Mouse (Mus musculus) hindbrain, embryonic 16.5 days (tissue): ENCODE results near the gene Pqbp1. TPM values are rescaled to one million over a fixed set of nuclear protein-coding genes. Genes with fewer than 3 reads are reported as not detected.
A peak's percentile ranks its signal among the peaks of the same experiment; 100 is the strongest.
"Not testable (repeated sequence)": the region's sequence is repeated elsewhere in the genome, so short reads cannot be mapped to it uniquely, and the experiment has no call there.

Experiments used
- ATAC-seq: fragments of 200-750 bp; cut with Nextera tagmentation; 2 replicates; pipeline ENCODE4 v1.8.0; 2017; ENCODE audit warnings: moderate TSS enrichment, moderate library complexity
- H3K27ac ChIP-seq: fragments of 300-500 bp; sonication (generic); 2 replicates; pipeline ENCODE4 v1.5.1; 2014; ENCODE audit warnings: low read depth, mild to moderate bottlenecking, control low read depth, low read length, moderate library complexity
- H3K27me3 ChIP-seq: fragments of 300-500 bp; sonication (generic); replicated peaks from 2 replicates; pipeline ENCODE4 v1.6.1; 2014; ENCODE audit warnings: low read length; ENCODE audit not compliant: control insufficient read depth, insufficient read depth
- H3K36me3 ChIP-seq: fragments of 300-500 bp; sonication (generic); 2 replicates; pipeline ENCODE4 v1.6.1; 2014; ENCODE audit warnings: mild to moderate bottlenecking, low read length, moderate library complexity, mixed read lengths; ENCODE audit not compliant: control insufficient read depth, insufficient read depth
- H3K4me1 ChIP-seq: fragments of 300-500 bp; sonication (generic); 2 replicates; pipeline ENCODE4 v1.6.1; 2014; ENCODE audit warnings: low read depth, low read length; ENCODE audit not compliant: control insufficient read depth, insufficient read depth
- H3K4me2 ChIP-seq: fragments of 300-500 bp; sonication (generic); 2 replicates; pipeline ENCODE4 v1.6.1; 2014; ENCODE audit warnings: mild to moderate bottlenecking, low read length, control low read depth, moderate library complexity
- H3K4me3 ChIP-seq: fragments of 300-500 bp; sonication (generic); 2 replicates; pipeline ENCODE4 v1.5.1; 2014; ENCODE audit warnings: mild to moderate bottlenecking, low read length, control low read depth, moderate library complexity
- H3K9ac ChIP-seq: fragments of 300-500 bp; sonication (generic); 2 replicates; pipeline ENCODE4 v1.6.1; 2014; ENCODE audit warnings: low read depth, mild to moderate bottlenecking, control low read depth, low read length, moderate library complexity
- H3K9me3 ChIP-seq: fragments of 300-500 bp; sonication (generic); 2 replicates; pipeline ENCODE4 v1.6.1; 2014; ENCODE audit warnings: mild to moderate bottlenecking, low read length, moderate library complexity; ENCODE audit not compliant: control insufficient read depth
- WGBS: fragments of 180-500 bp; shearing (Covaris S2); extraction: QIAGEN DNeasy Blood & Tissue Kit; methylation state at CpG from one replicate; pipeline ENCODE4 v1.1.7; 2014; 5-methylcytosine and 5-hydroxymethylcytosine counted together
- polyA plus RNA-seq: library from polyadenylated mRNA; unstranded; fragments of >200 nt; fragmentation: Nextera tagmentation; extraction: Ambion mirVana; gene quantifications from 2 replicates; pipeline ENCODE4 v1.2.1, GENCODE M21; 2015

The Pqbp1 gene
- polyA plus RNA-seq, 1 experiment from 2014 or later, result 212 TPM

GRCm38 (mm10) chrX:7926266-7926665 lies 27.2 kb upstream of the Pqbp1 start:
- H3K4me2 ChIP-seq, result no peak overlapping the region
- 71% methylated on average over 6 of the region's 6 CpGs for WGBS
- no peak for ATAC-seq

GRCm38 (mm10) chrX:7922032-7922431 lies 23.0 kb upstream of the Pqbp1 start:
- H3K4me1 ChIP-seq, result peaks cover 8% of the 10 kb centered on the region; the same call in 1 of the 2 replicates
- H3K4me3 ChIP-seq, result peak overlapping the region; percentile 53
- peak overlapping the region; percentile 66 for H3K9ac ChIP-seq
- peak overlapping the region; percentile 67 for H3K4me2 ChIP-seq
- WGBS, result 11% methylated on average over 20 of the region's 48 CpGs
- H3K27ac ChIP-seq, result peak overlapping the region; percentile 48; the same call in 1 of the 2 replicates
- H3K36me3 ChIP-seq, result peaks cover 3% of the 10 kb centered on the region; the same call in 1 of the 2 replicates
- H3K9me3 ChIP-seq, result no peaks in the 10 kb centered on the region
- no peak for ATAC-seq
- no peaks in the 10 kb centered on the region; the same call in 1 of the 2 replicates for H3K27me3 ChIP-seq

More at GRCm38 (mm10) chrX:7926266-7926665, 27.2 kb upstream of the Pqbp1 start:
- H3K27me3 ChIP-seq, result no peaks in the 10 kb centered on the region; the same call in 1 of the 2 replicates
- H3K36me3 ChIP-seq, result peaks cover 3% of the 10 kb centered on the region; the same call in 1 of the 2 replicates
- H3K9me3 ChIP-seq, result no peaks in the 10 kb centered on the region
- no peak overlapping the region for H3K27ac ChIP-seq
- no peak overlapping the region for H3K4me3 ChIP-seq
- H3K9ac ChIP-seq, result no peak overlapping the region
- H3K4me1 ChIP-seq, result peaks cover 8% of the 10 kb centered on the region; the same call in 1 of the 2 replicates

GRCm38 (mm10) chrX:7919601-7920383 lies 20.7 kb upstream of the Pqbp1 start, which contains the start of gene Pcsk1n:
Gene Pcsk1n, plus strand, starts transcription at chrX:7919822.
- H3K36me3 ChIP-seq, result peaks cover 2% of the 10 kb centered on the region; the same call in 1 of the 2 replicates
- peak; percentile 91 for ATAC-seq
- H3K27me3 ChIP-seq, result no peaks in the 10 kb centered on the region
- 14% methylated on average over 16 of the region's 40 CpGs for WGBS
- H3K9me3 ChIP-seq, result no peaks in the 10 kb centered on the region
- H3K9ac ChIP-seq, result peak within 1 kb of the TSS; percentile 70
- peak within 1 kb of the TSS; percentile 53 for H3K4me3 ChIP-seq
- peak within 1 kb of the TSS; percentile 67 for H3K4me2 ChIP-seq
- peak within 1 kb of the TSS; percentile 82 for H3K27ac ChIP-seq
- H3K4me1 ChIP-seq, result peaks cover 8% of the 10 kb centered on the region; the same call in 1 of the 2 replicates

- 80% methylated on average over 6 of the region's 6 CpGs for WGBS
Observed at GRCm38 (mm10) chrX:7917960-7918359, 18.9 kb upstream of the Pqbp1 start.

GRCm38 (mm10) chrX:7915669-7916068 lies 16.6 kb upstream of the Pqbp1 start:
- not testable (repeated sequence) for H3K4me2 ChIP-seq, H3K9me3 ChIP-seq, ATAC-seq, H3K36me3 ChIP-seq, H3K27me3 ChIP-seq, H3K4me1 ChIP-seq, H3K4me3 ChIP-seq, H3K27ac ChIP-seq, H3K9ac ChIP-seq
- WGBS, result 29% methylated on average over 3 of the region's 3 CpGs

More at GRCm38 (mm10) chrX:7917960-7918359, 18.9 kb upstream of the Pqbp1 start:
- not testable (repeated sequence) for H3K36me3 ChIP-seq, ATAC-seq, H3K4me2 ChIP-seq, H3K9me3 ChIP-seq, H3K4me1 ChIP-seq, H3K27ac ChIP-seq, H3K4me3 ChIP-seq, H3K9ac ChIP-seq, H3K27me3 ChIP-seq

- Histone ChIP-seq H3K36me3 (0 out of 2 replicates have a peak, but pooled peaks cover 2% of the 10 kb centered on the region), H3K4me1 (no peaks in the 10 kb centered on the region), H3K27me3 (no peaks in the 10 kb centered on the region), H3K9ac (no peak overlapping the region), H3K27ac (no peak overlapping the region), H3K9me3 (no peaks in the 10 kb centered on the region), H3K4me2 (no peak overlapping the region), H3K4me3 (no peak overlapping the region)
- 45% methylated on average over 6 of the region's 6 CpGs for WGBS
- ATAC-seq, result peak; percentile 61; the same call in 1 of the 2 replicates
Observed at GRCm38 (mm10) chrX:7910473-7910872, 11.4 kb upstream of the Pqbp1 start.

GRCm38 (mm10) chrX:7909242-7909641 lies 10.2 kb upstream of the Pqbp1 start, which contains the start of gene Gm10490:
Gene Gm10490, plus strand, starts transcription at chrX:7909542.
- H3K27me3 ChIP-seq, ATAC-seq, H3K27ac ChIP-seq, H3K4me1 ChIP-seq, H3K4me3 ChIP-seq, H3K9ac ChIP-seq, H3K36me3 ChIP-seq, H3K4me2 ChIP-seq, H3K9me3 ChIP-seq: not testable (repeated sequence)
- 99% methylated on average over 4 of the region's 4 CpGs for WGBS

- Histone ChIP-seq H3K36me3 (0 out of 2 replicates have a peak, but pooled peaks cover 2% of the 10 kb centered on the region), H3K4me3 (no peak within 1 kb of the TSS), H3K9me3 (no peaks in the 10 kb centered on the region), H3K4me1 (no peaks in the 10 kb centered on the region), H3K4me2 (no peak within 1 kb of the TSS), H3K27ac (no peak within 1 kb of the TSS), H3K27me3 (no peaks in the 10 kb centered on the region), H3K9ac (no peak within 1 kb of the TSS)
- ATAC-seq, result no peak
- 96% methylated on average over 5 of the region's 5 CpGs for WGBS
Observed at GRCm38 (mm10) chrX:7907735-7908134, 8.7 kb upstream of the Pqbp1 start, which contains the start of gene Gm10491. Gene Gm10491, minus strand, starts transcription at chrX:7907835.

GRCm38 (mm10) chrX:7904441-7904840 lies 5.4 kb upstream of the Pqbp1 start:
- no peak for ATAC-seq
- Histone ChIP-seq H3K36me3 (0 out of 2 replicates have a peak, but pooled peaks cover 2% of the 10 kb centered on the region), H3K4me2 (no peak overlapping the region), H3K9me3 (no peaks in the 10 kb centered on the region), H3K4me3 (no peak overlapping the region), H3K9ac (no peak overlapping the region), H3K27ac (no peak overlapping the region), H3K27me3 (no peaks in the 10 kb centered on the region), H3K4me1 (no peaks in the 10 kb centered on the region; the same call in none of the 2 replicates)
- 95% methylated on average over 5 of the region's 5 CpGs for WGBS
